Mouse (Mus musculus): ENCODE data around the gene Atg101.
"Not testable (repeated sequence)": the region's sequence is repeated elsewhere in the genome, so short reads cannot be mapped to it uniquely, and the experiment has no call there.

Atg101 gene

GRCm38 (mm10) chr15:101311087-101311770 is 27.2 kb downstream of the Atg101 start:
- no peak for DNase-seq (ENCODE audit: inconsistent age in 2 of 2, low spot score in 1 of 2)

GRCm38 (mm10) chr15:101312006-101312405 is 27.9 kb downstream of the Atg101 start:
- DNase-seq (ENCODE audit: inconsistent age in 2 of 2, low spot score in 1 of 2): peak; percentile 48 to 74

- peak in 1 of 2 experiments; percentile 46 for DNase-seq (ENCODE audit: inconsistent age in 2 of 2, low spot score in 1 of 2)
Measured at GRCm38 (mm10) chr15:101315378-101315777, 31.3 kb downstream of the Atg101 start.

- peak; percentile 93 to 97 for DNase-seq (ENCODE audit: inconsistent age in 2 of 2, low spot score in 1 of 2)
Measured at GRCm38 (mm10) chr15:101315832-101316231, 31.8 kb downstream of the Atg101 start.

- peak; percentile 33 to 56 for DNase-seq (ENCODE audit: inconsistent age in 2 of 2, low spot score in 1 of 2)
Measured at GRCm38 (mm10) chr15:101316279-101316912, 32.3 kb downstream of the Atg101 start.

GRCm38 (mm10) chr15:101316913-101317813 is 33.1 kb downstream of the Atg101 start:
- peak; percentile 37 to 62 for DNase-seq (ENCODE audit: inconsistent age in 2 of 2, low spot score in 1 of 2)

- DNase-seq (ENCODE audit: inconsistent age in 2 of 2, low spot score in 1 of 2): peak in 1 of 2 experiments; percentile 61
Measured at GRCm38 (mm10) chr15:101317814-101318500, 33.9 kb downstream of the Atg101 start.

GRCm38 (mm10) chr15:101318889-101319765 is 35.1 kb downstream of the Atg101 start:
- DNase-seq (ENCODE audit: inconsistent age in 2 of 2, low spot score in 1 of 2): peak; percentile 78 to 85

- DNase-seq (ENCODE audit: inconsistent age in 2 of 2, low spot score in 1 of 2): peak in 1 of 2 experiments; percentile 35
Measured at GRCm38 (mm10) chr15:101320010-101320617, 36.0 kb downstream of the Atg101 start.

GRCm38 (mm10) chr15:101320618-101321041 is 36.6 kb downstream of the Atg101 start:
- DNase-seq (ENCODE audit: inconsistent age in 2 of 2, low spot score in 1 of 2): peak; percentile 78 to 81

GRCm38 (mm10) chr15:101321126-101321525 is 37.1 kb downstream of the Atg101 start:
- peak; percentile 73 to 89 for DNase-seq (ENCODE audit: inconsistent age in 2 of 2, low spot score in 1 of 2)

- DNase-seq (ENCODE audit: inconsistent age in 2 of 2, low spot score in 1 of 2): no peak
Measured at GRCm38 (mm10) chr15:101322106-101322505, 38.0 kb downstream of the Atg101 start.

GRCm38 (mm10) chr15:101322640-101323039 is 38.6 kb downstream of the Atg101 start:
- DNase-seq (ENCODE audit: inconsistent age in 2 of 2, low spot score in 1 of 2): peak in 1 of 2 experiments; percentile 53

GRCm38 (mm10) chr15:101323511-101323910 is 39.4 kb downstream of the Atg101 start:
- no peak for DNase-seq (ENCODE audit: inconsistent age in 2 of 2, low spot score in 1 of 2)

GRCm38 (mm10) chr15:101324409-101324808 is 40.3 kb downstream of the Atg101 start:
- not testable (repeated sequence) for DNase-seq (ENCODE audit: inconsistent age in 2 of 2, low spot score in 1 of 2)

- peak; percentile 37 to 49 for DNase-seq (ENCODE audit: inconsistent age in 2 of 2, low spot score in 1 of 2)
Measured at GRCm38 (mm10) chr15:101325991-101326534, 42.0 kb downstream of the Atg101 start.

GRCm38 (mm10) chr15:101327282-101327681 is 43.2 kb downstream of the Atg101 start:
- peak; percentile 86 to 95 for DNase-seq (ENCODE audit: inconsistent age in 2 of 2, low spot score in 1 of 2)

- DNase-seq (ENCODE audit: inconsistent age in 2 of 2, low spot score in 1 of 2): no peak
Measured at GRCm38 (mm10) chr15:101328876-101329563, 44.9 kb downstream of the Atg101 start.

GRCm38 (mm10) chr15:101329564-101329892 is 45.5 kb downstream of the Atg101 start:
- no peak for DNase-seq (ENCODE audit: inconsistent age in 2 of 2, low spot score in 1 of 2)
